Mouse (Mus musculus) testis, adult 2 months (tissue): ENCODE measurements around the gene Psmd2.

Experiments
- CTCF ChIP-seq: fragments of 200-500 bp; IDR thresholded peaks from 2 replicates; pipeline ENCODE4 v1.5.1; 2012; ENCODE audit warnings: low read depth, mild to moderate bottlenecking, inconsistent platforms, low read length, moderate library complexity; ENCODE audit not compliant: control insufficient read depth, insufficient read depth, insufficient replicate concordance
- POLR2A ChIP-seq: fragments of 200-500 bp; IDR thresholded peaks from 2 replicates; pipeline ENCODE4 v1.6.1; 2012; ENCODE audit warnings: low read depth, mild to moderate bottlenecking, inconsistent platforms, low read length, moderate library complexity; ENCODE audit not compliant: control insufficient read depth

DNA sequence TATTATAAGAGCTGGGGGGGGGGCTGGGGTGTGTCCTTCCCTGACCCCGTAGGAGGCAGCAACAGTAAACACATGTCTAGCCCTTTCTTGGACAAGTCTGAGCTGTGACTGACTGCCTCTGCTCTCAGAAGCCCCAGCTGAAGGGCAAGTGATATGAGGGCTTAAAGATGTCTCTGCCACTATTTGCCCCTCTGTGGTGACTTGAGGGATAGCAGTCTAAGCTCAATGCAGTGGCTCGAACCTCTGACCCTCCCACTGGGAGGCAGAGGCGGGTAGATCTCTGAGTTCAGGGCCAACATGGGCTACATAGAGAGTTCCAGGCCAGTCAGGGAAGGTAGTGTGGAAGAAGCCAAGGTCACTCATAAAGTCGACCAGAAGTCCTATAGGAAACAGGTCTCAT lies 59.4 kb downstream of the Psmd2 start:
- TF ChIP-seq POLR2A (no peak), CTCF (no peak)
